Mouse (Mus musculus) stomach, embryonic 16.5 days (tissue): ENCODE measurements around the gene Usp3. TPM values are rescaled to one million over a fixed set of nuclear protein-coding genes. Genes with fewer than 3 reads are reported as not detected.

Experiments
- ATAC-seq: fragments of 200-750 bp; cut with Nextera tagmentation; 2 replicates; pipeline ENCODE4 v1.8.0; 2017; ENCODE audit warnings: moderate number of reproducible peaks, moderate TSS enrichment; ENCODE audit not compliant: insufficient read depth, low FRiP score
- H3K27ac ChIP-seq: fragments of 300-500 bp; sonication (generic); 2 replicates; pipeline ENCODE4 v1.5.1; 2014; ENCODE audit warnings: low read length
- H3K27me3 ChIP-seq: fragments of 300-500 bp; sonication (generic); 2 replicates; pipeline ENCODE4 v1.6.1; 2014; ENCODE audit warnings: low read length, control low read depth, mixed read lengths; ENCODE audit not compliant: control insufficient read depth, insufficient read depth
- H3K36me3 ChIP-seq: fragments of 300-500 bp; sonication (generic); 2 replicates; pipeline ENCODE4 v1.6.1; 2014; ENCODE audit warnings: low read length; ENCODE audit not compliant: control insufficient read depth, insufficient read depth
- H3K4me1 ChIP-seq: fragments of 300-500 bp; sonication (generic); 2 replicates; pipeline ENCODE4 v1.6.1; 2014; ENCODE audit warnings: low read length, control low read depth, mixed read lengths; ENCODE audit not compliant: control insufficient read depth, insufficient read depth
- H3K4me2 ChIP-seq: fragments of 300-500 bp; sonication (generic); 2 replicates; pipeline ENCODE4 v1.6.1; 2014; ENCODE audit warnings: low read depth, low read length, mixed read lengths
- H3K4me3 ChIP-seq: fragments of 300-500 bp; sonication (generic); replicated peaks from 2 replicates; pipeline ENCODE4 v1.5.1; 2014; ENCODE audit warnings: mild to moderate bottlenecking, low read length
- H3K9ac ChIP-seq: fragments of 300-500 bp; sonication (generic); 2 replicates; pipeline ENCODE4 v1.6.1; 2014; ENCODE audit warnings: low read length
- H3K9me3 ChIP-seq: fragments of 300-500 bp; sonication (generic); replicated peaks from 2 replicates; pipeline ENCODE4 v1.6.1; 2016; ENCODE audit warnings: low read length, control low read depth; ENCODE audit not compliant: control insufficient read depth
- WGBS: fragments of 180-500 bp; shearing (Covaris S2); extraction: QIAGEN DNeasy Blood & Tissue Kit; methylation state at CpG from one replicate; pipeline ENCODE4 v1.1.7; 2014; 5-methylcytosine and 5-hydroxymethylcytosine counted together
- polyA plus RNA-seq: library from polyadenylated mRNA; unstranded; fragments of >200 nt; fragmentation: Nextera tagmentation; extraction: Ambion mirVana; gene quantifications from 2 replicates; pipeline ENCODE4 v1.2.1, GENCODE M21; 2015

Usp3 gene
- polyA plus RNA-seq, 1 experiment from 2014 or later = 54.5 TPM

DNA sequence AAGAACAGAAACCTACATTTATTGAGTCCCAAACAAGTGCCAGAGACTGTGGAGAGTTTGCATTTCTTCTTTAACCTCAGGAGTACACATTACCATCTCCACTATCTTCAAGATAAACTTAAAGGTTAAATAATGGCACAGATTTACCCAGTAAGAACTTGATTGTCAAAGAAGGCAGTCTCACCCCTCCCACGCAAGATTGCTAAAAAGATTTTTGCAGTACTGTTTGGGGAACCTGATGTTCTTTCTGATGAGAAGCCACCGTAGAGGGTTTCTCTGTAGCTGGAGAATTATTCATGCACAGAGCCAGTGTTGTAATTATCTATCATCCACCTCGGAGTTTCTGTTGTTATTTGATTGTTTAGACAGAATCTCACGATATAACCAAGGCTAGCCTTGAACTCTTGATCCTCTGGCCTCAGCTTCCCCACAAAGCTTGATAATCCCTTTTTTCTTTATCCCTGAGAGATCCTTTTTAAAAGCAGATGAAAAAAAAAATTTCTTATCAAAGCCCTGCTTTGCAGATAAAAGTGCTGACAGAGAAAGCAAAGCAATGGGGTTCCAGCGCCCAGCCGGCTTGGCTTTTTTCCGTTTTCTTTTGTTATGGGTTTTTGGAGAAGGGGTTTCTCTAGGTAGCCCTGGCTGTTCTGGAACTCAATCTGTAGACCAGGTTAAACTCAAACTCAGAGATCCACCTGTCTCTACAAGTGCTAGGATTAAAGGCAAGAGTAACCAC lies 4.7 kb upstream of the Usp3 start:
- Histone ChIP-seq H3K27me3 (no peaks in the 10 kb centered on the region), H3K4me1 (peaks cover 14% of the 10 kb centered on the region), H3K4me2 (no peak overlapping the region), H3K9ac (no peak overlapping the region), H3K36me3 (no peaks in the 10 kb centered on the region), H3K4me3 (no peak overlapping the region), H3K9me3 (no peaks in the 10 kb centered on the region), H3K27ac (no peak overlapping the region)
- WGBS = 40% methylated on average over 7 of the region's 7 CpGs
- no peak for ATAC-seq

- H3K36me3 ChIP-seq = no peaks in the 10 kb centered on the region
- H3K4me1 ChIP-seq = peaks cover 14% of the 10 kb centered on the region
- no peak overlapping the region for H3K4me3 ChIP-seq
- H3K27me3 ChIP-seq = no peaks in the 10 kb centered on the region
- WGBS = 33% methylated on average over 6 of the region's 6 CpGs
- no peaks in the 10 kb centered on the region for H3K9me3 ChIP-seq
- H3K27ac ChIP-seq = no peak overlapping the region
- H3K4me2 ChIP-seq = no peak overlapping the region
- ATAC-seq = no peak
- H3K9ac ChIP-seq = no peak overlapping the region
These were observed 4.1 kb upstream of the Usp3 start for GRCm38 (mm10) chr9:66597076-66597475.

GRCm38 (mm10) chr9:66595722-66596675 lies 3.1 kb upstream of the Usp3 start:
- no peak for ATAC-seq
- Histone ChIP-seq H3K27me3 (no peaks in the 10 kb centered on the region), H3K27ac (no peak overlapping the region), H3K36me3 (no peaks in the 10 kb centered on the region), H3K9ac (no peak overlapping the region), H3K4me3 (no peak overlapping the region), H3K4me1 (peaks cover 13% of the 10 kb centered on the region), H3K4me2 (no peak overlapping the region), H3K9me3 (no peaks in the 10 kb centered on the region)
- 53% methylated on average over 5 of the region's 5 CpGs for WGBS

GRCm38 (mm10) chr9:66594061-66594460 lies 1.1 kb upstream of the Usp3 start:
- no peak for ATAC-seq
- Histone ChIP-seq H3K4me1 (peaks cover 21% of the 10 kb centered on the region), H3K4me3 (peak overlapping the region; percentile 96), H3K9me3 (no peaks in the 10 kb centered on the region), H3K36me3 (no peaks in the 10 kb centered on the region), H3K9ac (peak overlapping the region; percentile 60; the same call in 1 of the 2 replicates), H3K27ac (peak overlapping the region; percentile 98), H3K4me2 (peak overlapping the region; percentile 59), H3K27me3 (no peaks in the 10 kb centered on the region)
- WGBS = 57% methylated on average over 3 of the region's 3 CpGs

DNA sequence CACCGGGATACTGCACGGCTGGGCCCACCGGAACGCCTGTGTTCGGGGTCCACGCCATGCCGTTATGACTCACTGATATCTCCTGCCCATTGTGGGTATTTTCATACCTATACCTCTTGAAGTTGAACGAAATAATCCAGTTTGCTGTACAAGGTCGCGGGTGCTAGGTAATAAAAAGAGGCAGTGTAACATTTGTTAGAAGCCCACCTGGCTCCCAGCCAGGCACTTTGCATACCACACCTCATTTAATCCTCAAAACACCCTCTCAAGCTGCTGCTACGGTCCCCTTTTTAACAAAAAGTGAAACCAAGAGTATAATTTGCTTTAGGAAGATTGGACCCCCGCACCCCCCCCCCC lies 649 bp upstream of the Usp3 start:
- Histone ChIP-seq H3K4me2 (peak overlapping the region; percentile 59), H3K27ac (peak overlapping the region; percentile 98), H3K9ac (peak overlapping the region; percentile 60), H3K4me1 (peaks cover 23% of the 10 kb centered on the region), H3K27me3 (no peaks in the 10 kb centered on the region), H3K36me3 (no peaks in the 10 kb centered on the region), H3K4me3 (peak overlapping the region; percentile 96), H3K9me3 (no peaks in the 10 kb centered on the region)
- ATAC-seq = no peak
- WGBS = 5% methylated on average over 12 of the region's 12 CpGs

GRCm38 (mm10) chr9:66591851-66592645 lies 894 bp downstream of the Usp3 start:
- peak; percentile 54 for ATAC-seq
- no peaks in the 10 kb centered on the region for H3K9me3 ChIP-seq
- peak overlapping the region; percentile 96 for H3K4me3 ChIP-seq
- peak overlapping the region; percentile 70 for H3K4me2 ChIP-seq
- H3K9ac ChIP-seq = peak overlapping the region; percentile 97
- WGBS = under 1% methylated on average over 50 of the region's 83 CpGs
- H3K36me3 ChIP-seq = no peaks in the 10 kb centered on the region
- H3K27ac ChIP-seq = peak overlapping the region; percentile 98
- no peaks in the 10 kb centered on the region for H3K27me3 ChIP-seq
- peaks cover 30% of the 10 kb centered on the region for H3K4me1 ChIP-seq

- H3K9ac ChIP-seq = no peak overlapping the region
- H3K4me1 ChIP-seq = peaks cover 34% of the 10 kb centered on the region
- H3K36me3 ChIP-seq = no peaks in the 10 kb centered on the region
- no peaks in the 10 kb centered on the region for H3K27me3 ChIP-seq
- H3K4me3 ChIP-seq = no peak overlapping the region
- H3K27ac ChIP-seq = no peak overlapping the region
- ATAC-seq = no peak
- 0 out of 2 replicates have a peak overlapping the region, but pooled peaks have one; percentile 22 for H3K4me2 ChIP-seq
- H3K9me3 ChIP-seq = no peaks in the 10 kb centered on the region
- whole genome bisulfite sequencing = 41% methylated on average over 2 of the region's 2 CpGs
These were observed 2.9 kb downstream of the Usp3 start for GRCm38 (mm10) chr9:66590051-66590450.

- H3K9me3 ChIP-seq = no peaks in the 10 kb centered on the region
- ATAC-seq = no peak
- WGBS = 83% methylated on average over 1 of the region's 1 CpGs
- H3K4me1 ChIP-seq = peaks cover 26% of the 10 kb centered on the region
- no peak overlapping the region for H3K27ac ChIP-seq
- H3K36me3 ChIP-seq = no peaks in the 10 kb centered on the region
- H3K4me2 ChIP-seq = no peak overlapping the region
- no peaks in the 10 kb centered on the region for H3K27me3 ChIP-seq
- no peak overlapping the region for H3K4me3 ChIP-seq
- no peak overlapping the region for H3K9ac ChIP-seq
These were observed 5.9 kb downstream of the Usp3 start for GRCm38 (mm10) chr9:66587016-66587415.
